Mouse (Mus musculus) pancreas, adult 10 weeks (tissue): ENCODE data around the gene Tspyl2. TPM values are rescaled to one million over a fixed set of nuclear protein-coding genes. Genes with fewer than 3 reads are reported as not detected.

ENCODE experiments used
- polyA plus RNA-seq: library from polyadenylated mRNA; stranded (reverse); fragments of 350-450 nt; fragmentation: Illumina TruSeq; extraction: RNeasy Lipid Tissue Mini Kit (QIAGEN cat#74804); gene quantifications from one replicate; pipeline ENCODE4 v1.2.3, GENCODE M21; 2015; ENCODE audit warnings: low read depth, low replicate concordance; ENCODE audit not compliant: insufficient read depth

The Tspyl2 gene
- 33.5 TPM for polyA plus RNA-seq

GRCm38 (mm10) chrX:152342358-152342901 is at the start of gene Tspyl2:
Gene Tspyl2 (minus strand): TSS chrX:152342425.

GRCm38 (mm10) chrX:152368397-152369273 is 26.4 kb upstream of the Tspyl2 start, which contains the start of gene Gpr173:
Gene Gpr173 (minus strand): TSS chrX:152368704.

GRCm38 (mm10) chrX:152326996-152327688 is 15.1 kb downstream of the Tspyl2 start, which contains the start of gene Kantr:
Gene Kantr (minus strand): TSS chrX:152327495.

Other genes starting within 250 kb of the Tspyl2 start
- gene Iqsec2, start 198.2 kb downstream of the Tspyl2 start, polyA plus RNA-seq, result 5.8 TPM
- gene Kdm5c, start 109.4 kb downstream of the Tspyl2 start, polyA plus RNA-seq, result 12.1 TPM
- gene Kantr, start 14.9 kb downstream of the Tspyl2 start, polyA plus RNA-seq, result 2.5 TPM
- 0.54 TPM for gene Gpr173, start 26.3 kb upstream of the Tspyl2 start, polyA plus RNA-seq
- gene Cldn34a, start 220.9 kb upstream of the Tspyl2 start, polyA plus RNA-seq, result not detected